Mouse (Mus musculus) hindbrain, embryonic 16.5 days (tissue): Measurements from ENCODE around the gene 9530077C05Rik. TPM values are rescaled to one million over a fixed set of nuclear protein-coding genes. Genes with fewer than 3 reads are reported as not detected.

Experiments
- ATAC-seq: fragments of 200-750 bp; cut with Nextera tagmentation; 2 replicates; pipeline ENCODE4 v1.8.0; 2017; ENCODE audit warnings: moderate TSS enrichment, moderate library complexity
- H3K27ac ChIP-seq: fragments of 300-500 bp; sonication (generic); 2 replicates; pipeline ENCODE4 v1.5.1; 2014; ENCODE audit warnings: low read depth, mild to moderate bottlenecking, control low read depth, low read length, moderate library complexity
- H3K27me3 ChIP-seq: fragments of 300-500 bp; sonication (generic); replicated peaks from 2 replicates; pipeline ENCODE4 v1.6.1; 2014; ENCODE audit warnings: low read length; ENCODE audit not compliant: control insufficient read depth, insufficient read depth
- H3K36me3 ChIP-seq: fragments of 300-500 bp; sonication (generic); 2 replicates; pipeline ENCODE4 v1.6.1; 2014; ENCODE audit warnings: mild to moderate bottlenecking, low read length, moderate library complexity, mixed read lengths; ENCODE audit not compliant: control insufficient read depth, insufficient read depth
- H3K4me1 ChIP-seq: fragments of 300-500 bp; sonication (generic); 2 replicates; pipeline ENCODE4 v1.6.1; 2014; ENCODE audit warnings: low read depth, low read length; ENCODE audit not compliant: control insufficient read depth, insufficient read depth
- H3K4me2 ChIP-seq: fragments of 300-500 bp; sonication (generic); 2 replicates; pipeline ENCODE4 v1.6.1; 2014; ENCODE audit warnings: mild to moderate bottlenecking, low read length, control low read depth, moderate library complexity
- H3K4me3 ChIP-seq: fragments of 300-500 bp; sonication (generic); 2 replicates; pipeline ENCODE4 v1.5.1; 2014; ENCODE audit warnings: mild to moderate bottlenecking, low read length, control low read depth, moderate library complexity
- H3K9ac ChIP-seq: fragments of 300-500 bp; sonication (generic); 2 replicates; pipeline ENCODE4 v1.6.1; 2014; ENCODE audit warnings: low read depth, mild to moderate bottlenecking, control low read depth, low read length, moderate library complexity
- H3K9me3 ChIP-seq: fragments of 300-500 bp; sonication (generic); 2 replicates; pipeline ENCODE4 v1.6.1; 2014; ENCODE audit warnings: mild to moderate bottlenecking, low read length, moderate library complexity; ENCODE audit not compliant: control insufficient read depth
- WGBS: fragments of 180-500 bp; shearing (Covaris S2); extraction: QIAGEN DNeasy Blood & Tissue Kit; methylation state at CpG from one replicate; pipeline ENCODE4 v1.1.7; 2014; 5-methylcytosine and 5-hydroxymethylcytosine counted together
- polyA plus RNA-seq: library from polyadenylated mRNA; unstranded; fragments of >200 nt; fragmentation: Nextera tagmentation; extraction: Ambion mirVana; gene quantifications from 2 replicates; pipeline ENCODE4 v1.2.1, GENCODE M21; 2015

9530077C05Rik gene
- polyA plus RNA-seq, result 16.0 and 19.3 TPM in 2 replicates

- Histone ChIP-seq H3K27ac (peak within 1 kb of the TSS; percentile 83), H3K4me2 (peak within 1 kb of the TSS; percentile 78), H3K9me3 (no peaks in the 10 kb centered on the region), H3K36me3 (no peaks in the 10 kb centered on the region), H3K4me3 (peak within 1 kb of the TSS; percentile 77), H3K4me1 (peaks cover 5% of the 10 kb centered on the region), H3K9ac (peak within 1 kb of the TSS; percentile 89), H3K27me3 (no peaks in the 10 kb centered on the region)
- 1% methylated on average over 43 of the region's 43 CpGs for WGBS
- ATAC-seq, result peak; percentile 99
Observed at GRCm38 (mm10) chr9:22411002-22411857, at the start of gene 9530077C05Rik. 9530077C05Rik (plus strand) TSS chr9:22411513.

DNA sequence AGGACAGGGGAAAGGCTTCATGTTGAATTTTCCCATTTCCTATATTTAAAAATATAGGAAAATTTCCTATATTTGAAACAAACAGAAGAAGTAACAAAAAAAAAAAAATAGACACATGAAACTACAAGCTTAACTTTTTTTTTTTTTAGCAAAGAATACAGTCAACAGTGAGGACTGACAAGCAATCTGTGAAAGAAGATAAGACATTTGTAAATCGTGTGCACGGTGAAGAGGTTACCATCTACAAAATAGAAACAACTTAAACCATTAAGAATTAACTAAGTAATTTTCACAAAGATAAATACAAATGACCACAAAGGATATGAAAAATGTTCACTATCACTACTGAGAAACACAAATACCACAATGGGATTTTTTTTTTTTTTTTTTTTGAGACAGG is 45.1 kb upstream of the 9530077C05Rik start:
- no peaks in the 10 kb centered on the region for H3K4me1 ChIP-seq
- H3K9me3 ChIP-seq, result no peaks in the 10 kb centered on the region
- no peak overlapping the region for H3K27ac ChIP-seq
- ATAC-seq, result no peak
- H3K36me3 ChIP-seq, result no peaks in the 10 kb centered on the region
- WGBS, result 96% methylated on average over 2 of the region's 2 CpGs
- no peak overlapping the region for H3K4me2 ChIP-seq
- no peak overlapping the region for H3K9ac ChIP-seq
- no peak overlapping the region for H3K4me3 ChIP-seq
- no peaks in the 10 kb centered on the region for H3K27me3 ChIP-seq

DNA sequence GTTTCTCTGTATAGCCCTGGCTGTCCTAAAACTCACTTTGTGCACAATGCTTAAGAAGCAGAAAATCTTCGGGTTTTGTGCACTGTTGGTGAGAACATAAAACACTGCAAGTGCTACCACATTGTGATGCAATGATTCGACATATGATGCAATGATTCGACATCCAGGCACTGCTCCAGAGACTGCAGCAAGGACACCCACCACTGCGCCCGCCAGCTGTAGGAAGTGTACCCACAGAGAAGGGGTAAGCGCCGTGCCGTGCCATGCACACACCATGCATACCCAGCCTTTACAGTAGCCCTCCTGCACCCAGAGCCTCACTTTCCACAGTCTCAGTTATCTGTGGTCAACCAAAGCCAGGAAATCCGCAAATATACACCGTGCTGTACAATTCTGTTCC is 44.7 kb upstream of the 9530077C05Rik start:
- no peak for ATAC-seq
- Histone ChIP-seq H3K27ac (no peak overlapping the region), H3K4me2 (no peak overlapping the region), H3K36me3 (no peaks in the 10 kb centered on the region), H3K27me3 (no peaks in the 10 kb centered on the region), H3K4me3 (no peak overlapping the region), H3K9ac (no peak overlapping the region), H3K4me1 (no peaks in the 10 kb centered on the region), H3K9me3 (no peaks in the 10 kb centered on the region)
- 93% methylated on average over 10 of the region's 10 CpGs for WGBS

GRCm38 (mm10) chr9:22368030-22368429 is 43.3 kb upstream of the 9530077C05Rik start:
- ATAC-seq, result peak; percentile 84
- 74% methylated on average over 6 of the region's 6 CpGs for WGBS
- Histone ChIP-seq H3K36me3 (no peaks in the 10 kb centered on the region), H3K4me1 (no peaks in the 10 kb centered on the region), H3K9me3 (no peaks in the 10 kb centered on the region), H3K27me3 (no peaks in the 10 kb centered on the region), H3K4me2 (no peak overlapping the region), H3K9ac (no peak overlapping the region), H3K27ac (no peak overlapping the region), H3K4me3 (no peak overlapping the region)

DNA sequence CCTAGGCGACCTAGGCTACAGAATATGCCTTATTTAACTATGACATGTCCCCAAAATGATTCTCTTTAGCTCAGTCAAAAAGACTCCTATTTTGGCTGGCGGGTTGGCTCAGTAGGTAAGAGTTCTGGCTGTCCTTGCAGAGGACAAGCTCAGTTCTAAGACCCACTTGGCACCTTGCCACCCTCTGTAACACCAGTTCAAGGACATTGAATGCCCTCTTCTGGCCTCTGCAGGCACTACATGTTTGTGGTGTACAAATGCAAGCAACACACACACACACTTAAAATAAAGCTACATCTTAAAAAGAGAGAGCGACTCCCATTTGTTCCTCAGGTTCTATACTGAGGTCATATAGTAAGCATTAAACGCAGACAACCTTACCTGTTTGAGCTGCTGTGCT is 38.6 kb upstream of the 9530077C05Rik start:
- H3K36me3 ChIP-seq, result 0 out of 2 replicates have a peak, but pooled peaks cover 3% of the 10 kb centered on the region
- no peak overlapping the region for H3K9ac ChIP-seq
- no peaks in the 10 kb centered on the region for H3K27me3 ChIP-seq
- no peak overlapping the region for H3K27ac ChIP-seq
- H3K4me1 ChIP-seq, result no peaks in the 10 kb centered on the region
- no peaks in the 10 kb centered on the region for H3K9me3 ChIP-seq
- no peak overlapping the region for H3K4me2 ChIP-seq
- no peak for ATAC-seq
- no peak overlapping the region for H3K4me3 ChIP-seq
- WGBS, result 97% methylated on average over 4 of the region's 4 CpGs

DNA sequence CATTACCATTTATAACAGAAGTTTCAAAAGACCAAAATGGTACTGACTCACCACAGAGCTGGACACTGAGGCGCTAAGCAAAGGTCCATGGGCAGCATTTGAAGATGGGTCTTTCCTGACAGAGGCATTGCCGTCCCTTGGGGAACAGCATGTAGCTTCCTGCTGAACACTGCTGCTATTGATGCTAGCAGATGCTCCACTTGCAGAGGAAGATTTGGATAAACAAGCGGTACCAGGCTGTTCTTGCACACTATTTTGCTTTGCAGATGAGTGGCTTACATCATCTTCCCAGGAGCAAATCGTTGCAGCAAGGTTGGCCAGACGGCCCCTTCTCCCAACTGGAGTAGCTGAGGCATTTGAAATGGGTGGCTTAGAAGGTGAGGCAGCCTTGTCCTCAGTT is 35.2 kb upstream of the 9530077C05Rik start:
- H3K4me1 ChIP-seq, result no peaks in the 10 kb centered on the region
- no peak overlapping the region for H3K4me3 ChIP-seq
- no peak overlapping the region for H3K27ac ChIP-seq
- H3K4me2 ChIP-seq, result no peak overlapping the region
- no peak overlapping the region for H3K9ac ChIP-seq
- no peaks in the 10 kb centered on the region for H3K9me3 ChIP-seq
- no peaks in the 10 kb centered on the region for H3K27me3 ChIP-seq
- WGBS, result 80% methylated on average over 5 of the region's 5 CpGs
- ATAC-seq, result no peak
- 0 out of 2 replicates have a peak, but pooled peaks cover 3% of the 10 kb centered on the region for H3K36me3 ChIP-seq

- Histone ChIP-seq H3K4me1 (peaks cover 5% of the 10 kb centered on the region), H3K9me3 (no peaks in the 10 kb centered on the region), H3K4me3 (no peak overlapping the region), H3K9ac (no peak overlapping the region), H3K27ac (no peak overlapping the region), H3K36me3 (no peaks in the 10 kb centered on the region), H3K4me2 (no peak overlapping the region), H3K27me3 (no peaks in the 10 kb centered on the region)
- 72% methylated on average over 2 of the region's 2 CpGs for WGBS
- ATAC-seq, result no peak
Observed at GRCm38 (mm10) chr9:22385890-22386289, 25.4 kb upstream of the 9530077C05Rik start.

DNA sequence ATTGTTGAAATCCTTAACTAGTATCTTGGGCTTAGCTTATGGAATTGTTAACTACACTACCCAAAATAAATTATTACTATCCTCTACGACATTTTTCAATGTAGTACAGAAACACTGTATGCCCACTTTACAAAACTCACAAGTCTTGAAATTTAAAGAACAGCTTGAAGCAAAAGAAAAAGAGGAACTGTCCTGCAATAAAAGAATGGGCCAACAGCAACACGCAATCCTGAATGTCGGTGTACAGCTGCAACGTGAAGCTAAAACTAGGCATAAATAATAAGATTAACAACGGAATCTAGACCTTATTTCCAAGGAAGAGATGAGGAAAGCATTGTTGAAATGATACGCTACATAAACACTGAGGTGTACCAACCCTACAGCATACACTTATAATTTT is 23.4 kb upstream of the 9530077C05Rik start:
- ATAC-seq, result no peak
- Histone ChIP-seq H3K9ac (peak overlapping the region; percentile 82), H3K9me3 (no peaks in the 10 kb centered on the region), H3K4me3 (peak overlapping the region; percentile 63), H3K4me1 (peaks cover 5% of the 10 kb centered on the region), H3K27ac (no peak overlapping the region), H3K36me3 (no peaks in the 10 kb centered on the region), H3K27me3 (no peaks in the 10 kb centered on the region), H3K4me2 (peak overlapping the region; percentile 96)
- WGBS, result 15% methylated on average over 6 of the region's 6 CpGs

GRCm38 (mm10) chr9:22388401-22388980 is 22.8 kb upstream of the 9530077C05Rik start:
- Histone ChIP-seq H3K27me3 (no peaks in the 10 kb centered on the region), H3K4me3 (peak overlapping the region; percentile 63), H3K4me1 (peaks cover 5% of the 10 kb centered on the region), H3K4me2 (peak overlapping the region; percentile 96), H3K9ac (peak overlapping the region; percentile 82), H3K36me3 (no peaks in the 10 kb centered on the region), H3K9me3 (no peaks in the 10 kb centered on the region), H3K27ac (peak overlapping the region; percentile 63)
- under 1% methylated on average over 40 of the region's 41 CpGs for whole genome bisulfite sequencing
- no peak; the same call in none of the 2 replicates for ATAC-seq
